Mouse (Mus musculus) hindbrain, embryonic 14.5 days (tissue): ENCODE results near the gene Cep68. TPM values are rescaled to one million over a fixed set of nuclear protein-coding genes. Genes with fewer than 3 reads are reported as not detected.

Experiments
- ATAC-seq: fragments of 200-750 bp; cut with Nextera tagmentation; 2 replicates; pipeline ENCODE4 v1.8.0; 2017; ENCODE audit warnings: moderate number of reproducible peaks, mild to moderate bottlenecking, moderate TSS enrichment, moderate library complexity; ENCODE audit not compliant: low FRiP score
- DNase-seq: peaks from one replicate; pipeline ENCODE4 v3.0.0-alpha.2; 2015; ENCODE audit warnings: low spot score
- H3K27ac ChIP-seq: fragments of 300-500 bp; sonication (generic); 2 replicates; pipeline ENCODE4 v1.5.1; 2014; ENCODE audit warnings: mild to moderate bottlenecking, moderate library complexity
- H3K27me3 ChIP-seq: fragments of 300-500 bp; sonication (generic); 2 replicates; pipeline ENCODE4 v1.6.1; 2014; ENCODE audit warnings: mild to moderate bottlenecking, low read length, mixed read lengths; ENCODE audit not compliant: control insufficient read depth, insufficient read depth
- H3K36me3 ChIP-seq: fragments of 300-500 bp; sonication (generic); replicated peaks from 2 replicates; pipeline ENCODE4 v1.6.1; 2014; ENCODE audit not compliant: control insufficient read depth, insufficient read depth
- H3K4me1 ChIP-seq: fragments of 300-500 bp; sonication (generic); replicated peaks from 2 replicates; pipeline ENCODE4 v1.6.1; 2014; ENCODE audit warnings: antibody characterized with exemption, low read length, mixed read lengths; ENCODE audit not compliant: control insufficient read depth, insufficient read depth
- H3K4me2 ChIP-seq: fragments of 300-500 bp; sonication (generic); replicated peaks from 2 replicates; pipeline ENCODE4 v1.6.1; 2014; ENCODE audit warnings: mild to moderate bottlenecking, moderate library complexity
- H3K4me3 ChIP-seq: fragments of 300-500 bp; sonication (generic); replicated peaks from 2 replicates; pipeline ENCODE4 v1.5.1; 2014; ENCODE audit warnings: mild to moderate bottlenecking, low read length
- H3K9ac ChIP-seq: fragments of 300-500 bp; sonication (generic); 2 replicates; pipeline ENCODE4 v1.6.1; 2014
- H3K9me3 ChIP-seq: fragments of 300-500 bp; sonication (generic); 2 replicates; pipeline ENCODE4 v1.6.1; 2016; ENCODE audit warnings: low read length; ENCODE audit not compliant: control insufficient read depth
- WGBS: fragments of 180-500 bp; shearing (Covaris S2); extraction: QIAGEN DNeasy Blood & Tissue Kit; methylation state at CpG from one replicate; pipeline ENCODE4 v1.1.7; 2014; 5-methylcytosine and 5-hydroxymethylcytosine counted together
- polyA plus RNA-seq: library from polyadenylated mRNA; unstranded; fragments of >200 nt; fragmentation: Nextera tagmentation; extraction: Ambion mirVana; gene quantifications from 2 replicates; pipeline ENCODE4 v1.2.1, GENCODE M21; 2014

The Cep68 gene
- polyA plus RNA-seq, 1 experiment from 2014 or later, result 29.6 TPM

- Histone ChIP-seq H3K27me3 (no peaks in the 10 kb centered on the region), H3K4me2 (no peak overlapping the region), H3K4me1 (0 out of 2 replicates have a peak, but pooled peaks cover 3% of the 10 kb centered on the region), H3K9me3 (no peaks in the 10 kb centered on the region), H3K36me3 (no peaks in the 10 kb centered on the region), H3K9ac (no peak overlapping the region), H3K27ac (no peak overlapping the region), H3K4me3 (no peak overlapping the region)
- DNase-seq (no peak), ATAC-seq (no peak)
- 91% methylated on average over 4 of the region's 4 CpGs for WGBS
Observed at GRCm38 (mm10) chr11:20254791-20255190, 5.6 kb upstream of the Cep68 start.

GRCm38 (mm10) chr11:20253088-20253487 is 3.9 kb upstream of the Cep68 start:
- WGBS, result 75% methylated on average over 2 of the region's 2 CpGs
- Histone ChIP-seq H3K4me1 (peaks cover 10% of the 10 kb centered on the region), H3K27ac (no peak overlapping the region), H3K27me3 (no peaks in the 10 kb centered on the region), H3K4me3 (no peak overlapping the region), H3K4me2 (no peak overlapping the region), H3K9me3 (no peaks in the 10 kb centered on the region), H3K36me3 (no peaks in the 10 kb centered on the region), H3K9ac (no peak overlapping the region)
- DNase-seq (no peak), ATAC-seq (no peak)

DNA sequence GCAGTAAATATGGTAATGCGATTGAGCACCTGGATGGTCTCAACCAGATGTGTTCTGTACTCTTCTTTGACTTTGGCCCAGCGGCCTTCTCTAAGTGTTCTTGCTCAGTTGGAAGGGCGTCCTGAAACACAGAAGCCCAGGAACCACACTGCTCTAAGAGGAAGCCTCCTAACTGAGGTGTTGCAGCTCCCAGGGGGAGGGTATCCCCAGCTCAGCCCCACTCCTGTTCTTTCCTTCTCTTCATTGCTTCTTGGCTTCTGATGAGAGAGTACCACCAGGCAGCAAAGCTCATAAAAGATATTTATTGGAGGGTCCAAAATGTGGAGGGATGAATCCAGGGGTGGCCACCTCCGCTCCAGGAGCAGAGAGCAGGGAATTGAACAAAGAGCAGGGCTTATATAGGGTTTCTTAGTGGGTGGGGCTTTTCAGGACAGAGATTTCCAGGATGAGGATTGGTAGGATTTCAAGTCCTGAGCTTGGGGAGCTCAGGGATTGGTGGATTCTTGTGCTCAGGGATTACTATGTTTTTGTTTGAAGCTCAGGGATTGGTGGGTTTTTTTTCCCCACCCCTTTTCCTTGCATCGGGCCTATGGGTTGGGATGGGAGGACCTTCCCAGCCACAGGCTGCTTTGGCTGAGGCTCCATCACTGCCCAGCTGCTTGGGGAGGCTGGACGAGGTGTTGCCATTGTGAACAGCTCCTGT is 1.4 kb upstream of the Cep68 start:
- Histone ChIP-seq H3K9ac (0 out of 2 replicates have a peak overlapping the region, but pooled peaks have one; percentile 96), H3K4me3 (no peak overlapping the region), H3K9me3 (no peaks in the 10 kb centered on the region), H3K27me3 (no peaks in the 10 kb centered on the region), H3K4me1 (peaks cover 22% of the 10 kb centered on the region), H3K4me2 (no peak overlapping the region), H3K36me3 (no peaks in the 10 kb centered on the region), H3K27ac (no peak overlapping the region)
- no peak for ATAC-seq
- 90% methylated on average over 6 of the region's 6 CpGs for WGBS
- no peak for DNase-seq

GRCm38 (mm10) chr11:20248840-20249239 is 389 bp downstream of the Cep68 start:
- Histone ChIP-seq H3K27ac (peak overlapping the region; percentile 91), H3K9me3 (no peaks in the 10 kb centered on the region), H3K4me2 (peak overlapping the region; percentile 97), H3K4me3 (peak overlapping the region; percentile 81), H3K4me1 (peaks cover 22% of the 10 kb centered on the region), H3K9ac (peak overlapping the region; percentile 96), H3K27me3 (no peaks in the 10 kb centered on the region), H3K36me3 (peaks cover 9% of the 10 kb centered on the region; the same call in 1 of the 2 replicates)
- DNase-seq (peak; percentile 47), ATAC-seq (peak; percentile 68)
- WGBS, result under 1% methylated on average over 34 of the region's 39 CpGs

- H3K4me3 ChIP-seq, result peak overlapping the region; percentile 81
- H3K27me3 ChIP-seq, result no peaks in the 10 kb centered on the region
- no peaks in the 10 kb centered on the region for H3K9me3 ChIP-seq
- peak overlapping the region; percentile 96 for H3K9ac ChIP-seq
- ATAC-seq (no peak), DNase-seq (no peak)
- WGBS, result 14% methylated on average over 4 of the region's 4 CpGs
- H3K4me1 ChIP-seq, result peaks cover 22% of the 10 kb centered on the region
- peaks cover 11% of the 10 kb centered on the region; the same call in 1 of the 2 replicates for H3K36me3 ChIP-seq
- peak overlapping the region; percentile 91; the same call in 1 of the 2 replicates for H3K27ac ChIP-seq
- H3K4me2 ChIP-seq, result peak overlapping the region; percentile 97
Observed at GRCm38 (mm10) chr11:20248277-20248676, 952 bp downstream of the Cep68 start.

DNA sequence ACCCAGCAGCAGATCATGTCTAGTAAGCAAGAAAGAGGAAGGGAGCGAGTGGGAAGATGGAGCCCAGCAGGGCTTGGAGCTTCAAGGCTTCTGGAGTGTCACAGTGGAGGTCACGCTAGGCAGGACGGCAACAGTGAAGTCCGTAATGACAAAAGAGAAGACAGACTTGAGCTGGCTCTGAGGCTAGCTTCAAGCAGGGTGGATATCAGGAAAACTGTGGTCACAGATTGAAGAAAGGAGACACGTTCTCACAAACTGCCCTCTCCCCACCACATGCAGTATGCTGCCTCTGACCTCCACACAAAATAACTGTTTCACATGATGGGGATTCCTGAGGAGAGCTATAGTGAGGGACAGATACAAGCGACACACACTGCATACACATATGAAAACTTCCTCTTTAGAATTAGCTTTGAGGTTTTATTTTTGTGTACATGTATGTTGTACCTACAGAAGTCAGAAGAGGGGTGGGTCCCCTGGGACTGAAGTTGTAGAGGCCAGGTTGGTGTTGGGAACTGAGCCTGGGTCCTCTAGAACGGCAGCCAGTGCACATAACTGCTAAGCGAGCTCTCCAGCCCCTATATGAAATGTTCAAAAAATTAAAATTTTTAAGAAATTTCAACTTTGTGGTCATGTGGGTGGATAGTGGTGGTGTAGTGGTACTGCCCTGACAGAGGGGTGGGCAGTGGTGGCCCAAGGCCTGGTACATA is 1.9 kb downstream of the Cep68 start:
- Histone ChIP-seq H3K27ac (no peak overlapping the region), H3K36me3 (peaks cover 13% of the 10 kb centered on the region; the same call in 1 of the 2 replicates), H3K4me2 (peak overlapping the region; percentile 97; the same call in 1 of the 2 replicates), H3K4me3 (no peak overlapping the region), H3K4me1 (peaks cover 22% of the 10 kb centered on the region), H3K9me3 (no peaks in the 10 kb centered on the region), H3K27me3 (no peaks in the 10 kb centered on the region), H3K9ac (no peak overlapping the region)
- DNase-seq (no peak), ATAC-seq (no peak)
- WGBS, result 77% methylated on average over 8 of the region's 8 CpGs

GRCm38 (mm10) chr11:20246616-20247015 is 2.6 kb downstream of the Cep68 start:
- DNase-seq (no peak), ATAC-seq (no peak)
- Histone ChIP-seq H3K36me3 (peaks cover 17% of the 10 kb centered on the region), H3K27ac (no peak overlapping the region), H3K4me1 (peaks cover 22% of the 10 kb centered on the region), H3K9me3 (no peaks in the 10 kb centered on the region), H3K9ac (no peak overlapping the region), H3K4me3 (no peak overlapping the region), H3K27me3 (no peaks in the 10 kb centered on the region), H3K4me2 (no peak overlapping the region)
- WGBS, result 59% methylated on average over 1 of the region's 1 CpGs

DNA sequence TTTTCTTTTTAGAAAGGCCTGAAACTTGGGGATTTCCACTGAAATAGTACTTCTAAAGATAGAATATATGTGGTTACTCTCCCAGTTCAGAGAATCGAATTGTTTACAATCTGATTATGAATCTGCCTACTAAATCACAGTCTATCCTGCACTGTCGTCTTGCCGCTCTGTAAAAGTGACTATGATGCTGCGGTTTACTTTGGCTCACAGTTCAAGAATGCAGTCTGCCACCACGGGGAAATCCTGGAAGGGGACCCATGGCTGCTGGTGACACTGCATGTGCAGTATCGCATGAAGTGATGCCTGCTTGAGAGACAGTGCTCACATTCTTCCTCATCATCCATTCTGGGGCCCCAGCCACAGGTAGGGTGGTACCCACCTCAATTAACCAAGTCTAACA is 3.9 kb downstream of the Cep68 start:
- Histone ChIP-seq H3K9me3 (no peaks in the 10 kb centered on the region), H3K27me3 (no peaks in the 10 kb centered on the region), H3K9ac (no peak overlapping the region), H3K4me3 (no peak overlapping the region), H3K4me1 (peaks cover 22% of the 10 kb centered on the region), H3K27ac (no peak overlapping the region), H3K36me3 (peaks cover 25% of the 10 kb centered on the region), H3K4me2 (no peak overlapping the region)
- WGBS, result 87% methylated on average over 6 of the region's 6 CpGs
- ATAC-seq (no peak), DNase-seq (no peak)
